Mouse (Mus musculus): ENCODE results near the gene Chrne.

The Chrne gene

GRCm38 (mm10) chr11:70652029-70652883, 33.2 kb upstream of the Chrne start:
- peak in 1 of 2 experiments; percentile 49 for DNase-seq (ENCODE audit: low spot score in 2 of 2)

- DNase-seq (ENCODE audit: low spot score in 2 of 2), result peak in 1 of 2 experiments; percentile 44
Measured at GRCm38 (mm10) chr11:70651391-70651790, 32.4 kb upstream of the Chrne start.

- DNase-seq (ENCODE audit: low spot score in 2 of 2), result peak; percentile 74 to 79
Measured at GRCm38 (mm10) chr11:70650322-70651175, 31.5 kb upstream of the Chrne start.

- DNase-seq (ENCODE audit: low spot score in 2 of 2), result no peak
Measured at GRCm38 (mm10) chr11:70649185-70649734, 30.2 kb upstream of the Chrne start.

GRCm38 (mm10) chr11:70648512-70648911, 29.5 kb upstream of the Chrne start:
- DNase-seq (ENCODE audit: low spot score in 2 of 2), result peak in 1 of 2 experiments; percentile 60

- peak in 1 of 2 experiments; percentile 62 for DNase-seq (ENCODE audit: low spot score in 2 of 2)
Measured at GRCm38 (mm10) chr11:70647716-70648420, 28.9 kb upstream of the Chrne start.

- peak; percentile 97 for DNase-seq (ENCODE audit: low spot score in 2 of 2)
Measured at GRCm38 (mm10) chr11:70646691-70647650, 28.0 kb upstream of the Chrne start, which contains the start of the genes Rnf167 and Slc25a11. Gene Rnf167, plus strand, starts transcription at chr11:70647235. Gene Slc25a11, minus strand, starts transcription at chr11:70647479.

GRCm38 (mm10) chr11:70646259-70646555, 27.2 kb upstream of the Chrne start:
- no peak for DNase-seq (ENCODE audit: low spot score in 2 of 2)

- DNase-seq (ENCODE audit: low spot score in 2 of 2), result no peak
Measured at GRCm38 (mm10) chr11:70645461-70646258, 26.6 kb upstream of the Chrne start.

GRCm38 (mm10) chr11:70644564-70645103, 25.6 kb upstream of the Chrne start:
- no peak for DNase-seq (ENCODE audit: low spot score in 2 of 2)

GRCm38 (mm10) chr11:70643051-70643450, 24.0 kb upstream of the Chrne start:
- DNase-seq (ENCODE audit: low spot score in 2 of 2), result no peak

GRCm38 (mm10) chr11:70641241-70641640, 22.2 kb upstream of the Chrne start:
- DNase-seq (ENCODE audit: low spot score in 2 of 2), result no peak

GRCm38 (mm10) chr11:70639976-70640375, 21.0 kb upstream of the Chrne start:
- no peak for DNase-seq (ENCODE audit: low spot score in 2 of 2)

- DNase-seq (ENCODE audit: low spot score in 2 of 2), result no peak
Measured at GRCm38 (mm10) chr11:70638714-70639278, 19.8 kb upstream of the Chrne start, which contains the start of gene Gp1ba. Gene Gp1ba, plus strand, starts transcription at chr11:70639122.

GRCm38 (mm10) chr11:70638293-70638692, 19.3 kb upstream of the Chrne start:
- DNase-seq (ENCODE audit: low spot score in 2 of 2), result no peak

GRCm38 (mm10) chr11:70637764-70638163, 18.7 kb upstream of the Chrne start:
- no peak for DNase-seq (ENCODE audit: low spot score in 2 of 2)

- DNase-seq (ENCODE audit: low spot score in 2 of 2), result no peak
Measured at GRCm38 (mm10) chr11:70635601-70636000, 16.6 kb upstream of the Chrne start.

- DNase-seq (ENCODE audit: low spot score in 2 of 2), result no peak
Measured at GRCm38 (mm10) chr11:70630129-70630528, 11.1 kb upstream of the Chrne start.

GRCm38 (mm10) chr11:70629557-70629956, 10.5 kb upstream of the Chrne start:
- peak; percentile 33 to 52 for DNase-seq (ENCODE audit: low spot score in 2 of 2)

Data from spleen, postnatal 36 days (tissue).